Mouse (Mus musculus) testis, adult 2 months (tissue): ENCODE results near the gene Pias4.

Experiments
- CTCF ChIP-seq: fragments of 200-500 bp; IDR thresholded peaks from 2 replicates; pipeline ENCODE4 v1.5.1; 2012; ENCODE audit warnings: low read depth, mild to moderate bottlenecking, inconsistent platforms, low read length, moderate library complexity; ENCODE audit not compliant: control insufficient read depth, insufficient read depth, insufficient replicate concordance
- POLR2A ChIP-seq: fragments of 200-500 bp; IDR thresholded peaks from 2 replicates; pipeline ENCODE4 v1.6.1; 2012; ENCODE audit warnings: low read depth, mild to moderate bottlenecking, inconsistent platforms, low read length, moderate library complexity; ENCODE audit not compliant: control insufficient read depth

- TF ChIP-seq CTCF = no peak
- TF ChIP-seq POLR2A = no peak
These were observed 10.4 kb upstream of the Pias4 start for GRCm38 (mm10) chr10:81177958-81178712.
